Mouse (Mus musculus): ENCODE results near the gene Inha.

The Inha gene

GRCm38 (mm10) chr1:75490785-75491551 lies 15.9 kb upstream of the Inha start:
- no peak for DNase-seq

- DNase-seq: no peak
Measured at GRCm38 (mm10) chr1:75492579-75493170, 14.2 kb upstream of the Inha start.

GRCm38 (mm10) chr1:75494878-75495548 lies 11.9 kb upstream of the Inha start:
- DNase-seq: peak; percentile 48 to 56

GRCm38 (mm10) chr1:75498897-75499296 lies 8.0 kb upstream of the Inha start:
- no peak for DNase-seq

- DNase-seq: peak in 1 of 2 experiments; percentile 34
Measured at GRCm38 (mm10) chr1:75499441-75499840, 7.4 kb upstream of the Inha start.

- no peak for DNase-seq
Measured at GRCm38 (mm10) chr1:75501905-75502304, 5.0 kb upstream of the Inha start.

GRCm38 (mm10) chr1:75502945-75503650 lies 3.8 kb upstream of the Inha start:
- no peak for DNase-seq

- no peak for DNase-seq
Measured at GRCm38 (mm10) chr1:75503651-75503980, 3.3 kb upstream of the Inha start.

GRCm38 (mm10) chr1:75504256-75505045 lies 2.4 kb upstream of the Inha start:
- no peak for DNase-seq

GRCm38 (mm10) chr1:75505159-75505955 lies 1.5 kb upstream of the Inha start:
- DNase-seq: peak; percentile 18 to 27

- DNase-seq: no peak
Measured at GRCm38 (mm10) chr1:75505956-75506831, 683 bp upstream of the Inha start, which contains the start of gene Obsl1. TSS of gene Obsl1 (minus strand) at chr1:75506452.

GRCm38 (mm10) chr1:75509586-75509985 lies 2.7 kb downstream of the Inha start:
- no peak for DNase-seq

GRCm38 (mm10) chr1:75510154-75510553 lies 3.3 kb downstream of the Inha start:
- no peak for DNase-seq

GRCm38 (mm10) chr1:75511437-75512210 lies 4.7 kb downstream of the Inha start:
- DNase-seq: no peak

- DNase-seq: no peak
Measured at GRCm38 (mm10) chr1:75512550-75512949, 5.7 kb downstream of the Inha start.

GRCm38 (mm10) chr1:75516703-75517380 lies 10.0 kb downstream of the Inha start:
- no peak for DNase-seq

GRCm38 (mm10) chr1:75517984-75518383 lies 11.1 kb downstream of the Inha start:
- no peak for DNase-seq

- DNase-seq: no peak
Measured at GRCm38 (mm10) chr1:75518427-75518826, 11.6 kb downstream of the Inha start.

- no peak for DNase-seq
Measured at GRCm38 (mm10) chr1:75519576-75519975, 12.7 kb downstream of the Inha start.
